Mouse (Mus musculus) forebrain, embryonic 16.5 days (tissue): ENCODE data around the gene Hand2. TPM values are rescaled to one million over a fixed set of nuclear protein-coding genes. Genes with fewer than 3 reads are reported as not detected.

ENCODE experiments used
- ATAC-seq: fragments of 200-750 bp; cut with Nextera tagmentation; 2 replicates; pipeline ENCODE4 v1.8.0; 2017; ENCODE audit warnings: mild to moderate bottlenecking, moderate library complexity
- H3K27ac ChIP-seq: fragments of 300-500 bp; sonication (generic); 2 replicates; pipeline ENCODE4 v1.5.1; 2014; ENCODE audit warnings: low read length, control low read depth
- H3K27me3 ChIP-seq: fragments of 300-500 bp; sonication (generic); replicated peaks from 2 replicates; pipeline ENCODE4 v1.6.1; 2014; ENCODE audit warnings: low read length; ENCODE audit not compliant: control insufficient read depth, insufficient read depth
- H3K36me3 ChIP-seq: fragments of 300-500 bp; sonication (generic); 2 replicates; pipeline ENCODE4 v1.6.1; 2014; ENCODE audit not compliant: control insufficient read depth, insufficient read depth
- H3K4me1 ChIP-seq: fragments of 300-500 bp; sonication (generic); replicated peaks from 2 replicates; pipeline ENCODE4 v1.6.1; 2014; ENCODE audit warnings: low read length; ENCODE audit not compliant: control insufficient read depth, insufficient read depth
- H3K4me2 ChIP-seq: fragments of 300-500 bp; sonication (generic); 2 replicates; pipeline ENCODE4 v1.6.1; 2014; ENCODE audit warnings: mild to moderate bottlenecking, low read length, control low read depth
- H3K4me3 ChIP-seq: fragments of 300-500 bp; sonication (generic); replicated peaks from 2 replicates; pipeline ENCODE4 v1.5.1; 2014; ENCODE audit warnings: mild to moderate bottlenecking, low read length, control low read depth
- H3K9ac ChIP-seq: fragments of 300-500 bp; sonication (generic); replicated peaks from 2 replicates; pipeline ENCODE4 v1.6.1; 2014; ENCODE audit warnings: low read depth, low read length, control low read depth
- H3K9me3 ChIP-seq: fragments of 300-500 bp; sonication (generic); 2 replicates; pipeline ENCODE4 v1.6.1; 2016; ENCODE audit warnings: low read length; ENCODE audit not compliant: control insufficient read depth
- WGBS: fragments of 180-500 bp; shearing (Covaris S2); extraction: QIAGEN DNeasy Blood & Tissue Kit; methylation state at CpG from one replicate; pipeline ENCODE4 v1.1.7; 2014; 5-methylcytosine and 5-hydroxymethylcytosine counted together
- polyA plus RNA-seq: library from polyadenylated mRNA; unstranded; fragments of >200 nt; fragmentation: Nextera tagmentation; extraction: Ambion mirVana; gene quantifications from 2 replicates; pipeline ENCODE4 v1.2.1, GENCODE M21; 2015

Gene Hand2
- polyA plus RNA-seq, 1 experiment from 2014 or later: not detected

GRCm38 (mm10) chr8:57340840-57341540, 20.2 kb downstream of the Hand2 start:
- Histone ChIP-seq H3K9ac (no peak overlapping the region), H3K4me1 (peaks cover 5% of the 10 kb centered on the region), H3K4me2 (peak overlapping the region; percentile 25), H3K27ac (no peak overlapping the region), H3K9me3 (no peaks in the 10 kb centered on the region), H3K36me3 (no peaks in the 10 kb centered on the region), H3K27me3 (peaks cover 88% of the 10 kb centered on the region), H3K4me3 (0 out of 2 replicates have a peak overlapping the region, but pooled peaks have one; percentile 7)
- WGBS: 2% methylated on average over 40 of the region's 41 CpGs
- ATAC-seq: peak; percentile 39

GRCm38 (mm10) chr8:57341541-57341840, 20.7 kb downstream of the Hand2 start:
- no peak overlapping the region for H3K9ac ChIP-seq
- H3K27me3 ChIP-seq: peaks cover 90% of the 10 kb centered on the region
- H3K27ac ChIP-seq: no peak overlapping the region
- no peak overlapping the region for H3K4me2 ChIP-seq
- H3K4me1 ChIP-seq: peaks cover 5% of the 10 kb centered on the region
- no peaks in the 10 kb centered on the region for H3K36me3 ChIP-seq
- ATAC-seq: no peak
- no peaks in the 10 kb centered on the region for H3K9me3 ChIP-seq
- no peak overlapping the region for H3K4me3 ChIP-seq
- WGBS: 2% methylated on average over 6 of the region's 6 CpGs

GRCm38 (mm10) chr8:57342386-57343090, 21.8 kb downstream of the Hand2 start:
- ATAC-seq: no peak
- 2% methylated on average over 10 of the region's 12 CpGs for WGBS

GRCm38 (mm10) chr8:57343731-57344315, 23.0 kb downstream of the Hand2 start:
- Histone ChIP-seq H3K27ac (no peak overlapping the region), H3K27me3 (peaks cover 93% of the 10 kb centered on the region), H3K4me2 (no peak overlapping the region), H3K9ac (no peak overlapping the region), H3K4me3 (no peak overlapping the region), H3K4me1 (peaks cover 5% of the 10 kb centered on the region), H3K9me3 (no peaks in the 10 kb centered on the region), H3K36me3 (no peaks in the 10 kb centered on the region)
- 3% methylated on average over 6 of the region's 6 CpGs for WGBS
- ATAC-seq: no peak

More at GRCm38 (mm10) chr8:57342386-57343090, 21.8 kb downstream of the Hand2 start:
- H3K9me3 ChIP-seq: no peaks in the 10 kb centered on the region
- no peak overlapping the region for H3K27ac ChIP-seq
- no peak overlapping the region for H3K9ac ChIP-seq
- peaks cover 5% of the 10 kb centered on the region for H3K4me1 ChIP-seq
- H3K36me3 ChIP-seq: no peaks in the 10 kb centered on the region
- H3K27me3 ChIP-seq: peaks cover 91% of the 10 kb centered on the region
- no peak overlapping the region for H3K4me3 ChIP-seq
- no peak overlapping the region for H3K4me2 ChIP-seq

GRCm38 (mm10) chr8:57344956-57345870, 24.4 kb downstream of the Hand2 start:
- Histone ChIP-seq H3K9ac (no peak overlapping the region), H3K27me3 (peaks cover 91% of the 10 kb centered on the region), H3K4me1 (peaks cover 5% of the 10 kb centered on the region), H3K4me2 (no peak overlapping the region), H3K9me3 (no peaks in the 10 kb centered on the region), H3K27ac (no peak overlapping the region), H3K4me3 (no peak overlapping the region), H3K36me3 (no peaks in the 10 kb centered on the region)
- ATAC-seq: no peak
- under 1% methylated on average over 23 of the region's 23 CpGs for WGBS

- WGBS: 2% methylated on average over 7 of the region's 7 CpGs
- H3K4me2 ChIP-seq: no peak overlapping the region
- no peak overlapping the region for H3K4me3 ChIP-seq
- H3K27ac ChIP-seq: no peak overlapping the region
- H3K9me3 ChIP-seq: no peaks in the 10 kb centered on the region
- peaks cover 93% of the 10 kb centered on the region for H3K27me3 ChIP-seq
- no peaks in the 10 kb centered on the region for H3K36me3 ChIP-seq
- no peak overlapping the region for H3K9ac ChIP-seq
- H3K4me1 ChIP-seq: no peaks in the 10 kb centered on the region
- no peak for ATAC-seq
These were observed 25.6 kb downstream of the Hand2 start for GRCm38 (mm10) chr8:57346371-57346770.

- Histone ChIP-seq H3K9ac (no peak overlapping the region), H3K4me1 (no peaks in the 10 kb centered on the region), H3K27me3 (peaks cover 92% of the 10 kb centered on the region), H3K9me3 (no peaks in the 10 kb centered on the region), H3K27ac (no peak overlapping the region), H3K4me2 (no peak overlapping the region), H3K4me3 (no peak overlapping the region), H3K36me3 (no peaks in the 10 kb centered on the region)
- no peak for ATAC-seq
- 7% methylated on average over 5 of the region's 5 CpGs for WGBS
These were observed 26.4 kb downstream of the Hand2 start for GRCm38 (mm10) chr8:57347141-57347540.

- WGBS: 6% methylated on average over 4 of the region's 4 CpGs
- H3K27ac ChIP-seq: no peak overlapping the region
- no peak overlapping the region for H3K4me3 ChIP-seq
- no peak overlapping the region for H3K9ac ChIP-seq
- ATAC-seq: no peak
- H3K9me3 ChIP-seq: no peaks in the 10 kb centered on the region
- H3K27me3 ChIP-seq: peaks cover 92% of the 10 kb centered on the region
- H3K4me1 ChIP-seq: 0 out of 2 replicates have a peak, but pooled peaks cover 1% of the 10 kb centered on the region
- no peaks in the 10 kb centered on the region for H3K36me3 ChIP-seq
- no peak overlapping the region for H3K4me2 ChIP-seq
These were observed 27.5 kb downstream of the Hand2 start for GRCm38 (mm10) chr8:57348251-57348650.
